Mouse (Mus musculus) neural tube, embryonic 10.5 days (tissue): ENCODE measurements at regions not wholly inside any gene's neighbourhood (a gene's known extent, or its start where the extent isn't known, plus 50 kb on each side); places are given as distances from the start of the nearest gene placed in this dataset.

ENCODE experiments used
- DNase-seq: peaks from one replicate; pipeline ENCODE4 v3.0.0-alpha.2; 2017; ENCODE audit warnings: low spot score; ENCODE audit errors: extremely low spot score

DNA sequence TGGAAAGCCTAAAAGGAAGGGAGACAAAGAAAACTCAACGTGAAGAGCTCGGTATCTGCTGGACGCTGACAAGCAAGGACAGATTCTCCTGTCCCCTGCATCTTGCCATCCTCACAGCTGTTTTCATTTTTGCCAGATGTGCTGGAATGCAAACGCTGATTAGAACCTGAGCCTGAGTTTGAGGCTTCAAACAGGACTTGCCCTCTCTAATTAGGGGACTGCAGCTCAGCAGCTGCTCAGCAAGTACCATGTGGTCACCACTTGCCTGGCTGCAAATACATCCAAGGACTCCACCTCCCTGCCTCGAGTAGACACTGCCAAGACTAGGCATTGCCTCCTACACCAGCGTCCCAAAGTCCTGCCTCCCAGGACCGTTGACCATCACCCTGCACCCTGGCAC lies 140.7 kb downstream of the Cdc5l start:
- DNase-seq, result no peak

GRCm38 (mm10) chr17:45291052-45291451 lies 142.5 kb downstream of the Cdc5l start:
- no peak for DNase-seq

DNA sequence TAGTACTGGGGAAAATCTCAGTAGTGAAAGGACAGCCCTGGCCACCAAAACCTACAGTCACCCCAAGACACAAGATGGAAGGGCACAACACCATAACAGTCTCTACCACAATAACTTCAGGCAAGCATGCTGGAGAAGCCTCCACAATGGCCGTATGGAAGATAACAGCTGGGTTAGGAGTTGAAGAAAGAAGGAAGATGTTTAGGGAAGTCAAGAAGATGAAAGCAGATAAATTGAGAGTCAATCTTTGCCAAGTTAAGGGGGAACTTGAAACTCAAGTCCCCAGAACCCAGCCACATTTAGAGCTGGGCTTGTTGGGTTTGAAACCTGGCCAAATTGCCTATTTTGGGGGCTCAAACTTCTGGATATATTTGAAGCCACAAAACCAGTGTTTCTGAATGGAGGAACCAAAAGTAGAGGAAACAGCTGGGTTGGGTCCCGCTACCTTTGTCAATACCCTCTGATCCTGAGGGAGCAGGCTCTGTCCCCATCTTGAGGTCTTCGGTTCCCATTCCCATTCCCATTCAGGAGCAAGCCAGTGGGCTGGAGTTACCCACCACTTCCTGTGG lies 147.8 kb downstream of the Cdc5l start:
- no peak for DNase-seq

GRCm38 (mm10) chr17:45281554-45281953 lies 152.0 kb downstream of the Cdc5l start:
- DNase-seq, result no peak

- no peak for DNase-seq
Measured at GRCm38 (mm10) chr17:45279811-45280205, 153.7 kb downstream of the Cdc5l start.

DNA sequence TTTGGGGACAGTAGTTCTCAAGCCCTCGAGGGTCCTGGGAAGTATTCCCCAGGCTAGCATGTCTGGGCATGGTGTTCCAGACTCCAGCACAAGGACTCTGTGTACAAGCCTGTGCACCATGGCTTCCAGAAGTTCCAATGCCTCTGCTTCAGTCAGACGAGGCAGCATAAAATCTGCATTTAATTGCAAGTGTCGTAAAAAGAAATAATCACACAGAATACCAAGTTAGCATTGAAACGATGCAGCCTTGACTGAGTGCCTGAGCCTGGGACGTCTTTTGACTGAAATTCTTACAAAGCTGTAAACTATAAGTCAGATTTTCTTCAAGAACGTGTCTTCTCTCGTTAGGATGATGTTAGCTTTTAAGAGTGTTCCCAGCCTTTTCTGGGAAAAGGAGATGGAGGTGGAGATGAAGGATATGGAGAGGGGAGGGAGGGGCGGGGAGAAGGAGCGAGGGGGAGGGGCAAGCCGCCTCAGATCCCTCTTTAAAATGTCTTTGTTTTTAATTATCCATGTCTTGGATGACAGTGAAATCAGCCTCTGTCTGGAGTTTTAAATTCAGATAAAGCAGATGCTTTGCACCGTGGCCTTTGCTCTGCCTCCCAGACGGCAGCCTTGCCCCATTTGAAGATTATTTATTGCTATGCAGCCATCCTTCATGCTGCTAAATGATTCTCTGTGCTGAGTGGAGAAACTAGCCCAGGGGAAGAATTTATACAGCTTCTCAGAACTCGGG lies 154.3 kb downstream of the Cdc5l start:
- DNase-seq, result peak; percentile 40

- DNase-seq, result no peak
Measured at GRCm38 (mm10) chr17:45277516-45277915, 156.0 kb downstream of the Cdc5l start.

DNA sequence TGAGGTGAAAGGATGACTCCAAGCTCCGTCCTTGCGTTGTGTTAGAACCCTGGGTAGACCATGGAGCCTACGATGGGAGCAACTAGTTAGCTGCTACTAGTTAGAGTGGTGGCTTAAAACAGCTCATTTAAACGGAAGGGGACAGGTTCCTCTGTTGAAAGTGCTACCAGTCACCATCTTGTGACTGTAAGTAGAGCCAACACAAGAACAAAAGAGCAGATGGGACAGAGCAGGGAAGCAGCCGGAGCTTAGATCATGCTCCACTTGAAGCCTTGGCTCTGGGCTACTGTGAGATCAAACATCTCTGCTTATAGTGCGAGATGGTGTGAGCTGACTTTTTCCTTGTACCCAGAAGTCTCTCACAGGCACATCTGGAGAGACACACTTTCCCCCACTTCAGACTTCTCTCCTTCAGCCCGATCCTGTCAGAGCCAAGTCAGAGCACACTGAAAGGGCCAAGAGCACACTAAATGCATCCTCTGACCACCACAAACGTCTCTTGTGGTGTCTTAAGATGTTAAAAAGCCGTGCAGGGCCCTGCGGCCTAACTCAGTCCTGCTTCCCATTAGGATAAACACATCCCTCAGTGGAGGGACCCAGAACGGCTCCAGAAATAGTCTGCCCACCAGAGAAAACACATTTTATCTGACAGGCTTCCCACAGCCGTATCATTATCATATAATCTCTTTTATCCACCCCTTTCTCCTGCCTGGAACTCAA lies 156.7 kb downstream of the Cdc5l start:
- no peak for DNase-seq

- no peak for DNase-seq
Measured at GRCm38 (mm10) chr17:45274894-45275293, 158.6 kb downstream of the Cdc5l start.

GRCm38 (mm10) chr17:45266776-45267175 lies 166.8 kb downstream of the Cdc5l start:
- no peak for DNase-seq

GRCm38 (mm10) chr17:45265587-45265986 lies 167.9 kb downstream of the Cdc5l start:
- no peak for DNase-seq

- DNase-seq, result no peak
Measured at GRCm38 (mm10) chr17:45264434-45264833, 169.1 kb downstream of the Cdc5l start.

DNA sequence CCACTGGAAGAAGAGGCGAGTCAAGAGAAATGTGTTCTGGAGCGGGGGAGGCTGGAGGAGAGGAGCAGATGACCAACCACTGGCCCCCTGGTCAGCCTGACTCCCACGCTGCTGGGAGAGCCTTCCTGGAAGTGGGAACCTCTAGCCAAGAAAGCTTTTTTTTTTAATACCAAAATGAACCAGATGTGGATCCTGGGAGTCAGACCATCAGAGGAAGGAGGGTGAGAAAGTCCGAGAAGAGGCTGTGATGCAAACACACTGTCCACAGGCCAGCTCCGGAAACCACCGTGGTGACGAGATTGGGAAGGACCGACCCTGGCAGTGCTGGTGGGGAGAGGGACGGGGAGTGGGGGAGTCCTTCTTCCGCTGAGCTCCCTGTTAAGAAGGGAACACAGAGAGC lies 173.1 kb downstream of the Cdc5l start:
- DNase-seq, result no peak

DNA sequence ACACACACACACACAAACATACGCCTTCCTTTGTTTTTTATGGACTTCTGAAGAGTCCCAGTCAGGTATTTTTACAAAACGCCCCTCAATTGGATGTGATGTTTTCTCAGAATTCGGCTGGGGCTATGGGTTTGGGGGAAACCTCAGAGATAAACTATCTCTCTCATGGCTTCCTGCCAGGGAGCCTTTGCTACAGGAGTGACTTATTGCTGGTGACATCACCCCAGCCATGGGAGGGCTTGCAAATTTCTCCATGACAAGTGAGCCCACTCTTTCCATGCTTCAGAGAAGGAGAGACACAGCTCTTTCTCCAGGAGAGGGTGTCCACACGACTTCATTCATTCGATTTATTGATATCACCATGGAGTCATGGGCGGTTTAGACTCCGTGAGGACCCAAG lies 175.5 kb downstream of the Cdc5l start:
- DNase-seq, result no peak

DNA sequence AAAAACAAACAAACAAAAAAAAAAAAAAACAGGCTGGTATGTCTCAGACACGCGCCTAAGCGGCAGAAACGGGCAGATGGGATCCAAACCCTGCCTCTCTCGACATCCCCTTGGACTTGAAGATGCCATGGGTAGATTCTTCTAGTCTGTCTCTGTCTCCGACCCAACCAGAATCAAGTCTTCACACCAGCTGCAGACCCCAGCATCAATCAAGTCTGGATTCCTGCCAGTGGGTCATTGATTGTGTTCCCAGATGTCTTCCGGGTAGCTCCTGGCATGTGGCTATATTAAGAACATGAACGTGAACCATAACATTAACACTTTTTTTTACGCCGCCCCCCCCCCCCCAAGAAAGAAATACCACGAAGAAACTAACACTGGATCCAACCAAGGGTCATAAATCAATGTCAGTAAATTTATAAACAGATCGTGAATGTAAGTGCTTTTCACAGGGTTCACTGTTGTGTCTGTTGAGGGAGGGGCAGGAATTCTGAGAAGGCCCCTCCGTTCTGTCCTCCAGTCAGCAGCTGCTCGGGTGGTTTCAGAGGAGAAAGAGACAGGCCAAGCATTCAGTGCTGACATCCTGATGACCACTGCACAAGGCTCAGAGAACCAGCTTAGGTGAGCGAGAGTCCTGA lies 180.8 kb downstream of the Cdc5l start:
- peak; percentile 58 for DNase-seq

DNA sequence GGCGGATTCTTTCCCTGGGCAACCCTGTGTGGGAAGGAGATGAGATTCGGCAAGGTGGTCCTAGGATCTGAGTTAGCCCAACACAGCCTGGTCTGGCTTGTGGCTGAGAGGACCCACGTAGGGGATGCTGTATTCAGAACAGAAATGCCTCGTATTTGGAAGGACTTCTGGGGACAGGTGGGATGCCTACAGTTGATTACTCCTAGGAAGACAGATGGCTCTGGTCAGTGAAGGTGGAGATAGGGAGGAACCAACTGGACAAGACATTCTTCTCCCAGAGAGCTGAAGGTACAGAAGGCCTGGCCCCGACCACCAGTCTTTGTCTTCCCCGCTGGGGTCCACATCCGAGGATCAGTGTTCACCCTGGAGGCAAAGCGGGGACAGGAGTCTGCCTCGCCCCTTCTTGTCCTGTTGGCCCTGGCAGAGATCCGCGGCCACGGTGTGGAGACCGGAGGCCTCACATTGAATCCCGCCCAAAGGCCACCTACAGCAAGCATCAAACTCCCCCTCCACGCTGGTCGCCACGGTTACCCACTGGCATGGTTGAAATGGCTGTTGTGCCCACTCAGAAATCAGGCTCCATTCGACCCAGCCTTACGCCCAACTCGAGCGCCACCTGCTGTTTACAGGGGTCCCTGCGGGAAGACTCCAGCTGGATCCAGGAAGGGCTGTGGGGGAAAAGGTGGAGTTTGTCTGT lies 182.4 kb downstream of the Cdc5l start:
- peak; percentile 86 for DNase-seq

GRCm38 (mm10) chr17:45250450-45250849 lies 183.1 kb downstream of the Cdc5l start:
- DNase-seq, result no peak

DNA sequence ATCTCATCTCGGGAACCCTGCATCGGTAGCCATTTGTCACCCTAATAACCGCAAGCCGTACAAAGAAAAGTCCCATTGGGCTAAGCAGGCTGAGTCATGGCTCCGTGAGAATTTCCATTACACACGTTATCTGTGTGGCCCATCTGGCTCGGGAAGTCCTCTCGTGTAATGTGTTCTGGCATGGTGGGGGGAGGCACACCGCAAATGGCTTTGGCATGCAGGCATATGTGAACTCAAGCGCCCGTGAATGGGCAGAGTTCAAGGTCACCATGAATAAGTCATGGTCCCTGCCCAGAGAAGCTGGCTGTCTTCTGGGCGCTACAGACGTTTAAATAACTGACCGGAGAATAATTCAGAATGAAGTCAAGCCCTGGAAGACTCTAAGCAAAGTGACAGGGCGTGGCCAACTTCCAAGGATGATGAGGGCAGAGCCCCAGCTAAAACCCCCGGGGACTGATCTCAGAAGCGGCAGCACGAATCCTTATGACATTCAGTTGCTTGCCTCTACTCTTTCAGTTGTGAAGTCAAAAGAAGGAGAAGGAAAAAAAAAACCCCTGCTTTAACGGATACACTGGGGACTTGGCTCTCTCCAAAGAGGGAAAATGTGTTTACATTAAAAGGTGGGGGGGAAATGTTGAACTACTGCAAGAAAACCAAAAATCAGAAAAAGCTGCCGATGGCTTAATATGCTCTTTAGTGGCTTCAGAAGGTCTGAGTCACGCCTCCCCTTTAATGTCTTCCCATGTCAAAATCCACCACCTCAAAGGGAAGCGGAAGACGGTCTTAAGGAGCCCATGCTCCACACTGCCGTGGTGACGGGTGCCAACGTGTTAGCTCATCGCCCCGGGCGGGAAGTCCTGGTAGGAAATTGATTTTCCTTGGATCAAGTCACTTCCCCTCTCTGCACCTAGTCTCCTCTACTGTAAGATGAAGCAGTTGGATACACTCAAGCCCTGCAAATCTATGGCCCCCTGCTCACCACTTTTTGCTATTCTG lies 186.1 kb downstream of the Cdc5l start:
- DNase-seq, result no peak

DNA sequence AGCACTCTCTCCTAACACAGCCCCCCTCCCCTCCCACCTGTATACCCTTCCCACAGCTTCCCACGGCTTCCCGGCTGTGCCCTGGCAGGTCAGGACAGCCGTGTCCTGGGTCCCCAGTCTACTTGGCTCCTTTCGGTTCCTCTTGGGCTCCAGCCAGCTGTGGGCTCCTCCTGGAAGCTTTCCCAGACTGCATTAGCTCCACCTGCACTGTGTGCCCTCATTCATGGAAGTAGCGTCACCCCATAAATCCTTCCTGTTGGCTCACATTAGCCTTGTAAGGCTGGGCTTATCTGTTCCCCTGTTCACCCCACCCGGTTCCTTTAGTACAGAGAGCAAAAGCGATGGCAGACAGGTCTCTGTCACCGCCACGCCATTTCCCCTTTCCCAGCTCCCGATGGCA lies 188.7 kb downstream of the Cdc5l start:
- DNase-seq, result no peak

GRCm38 (mm10) chr17:45243103-45243502 lies 190.4 kb downstream of the Cdc5l start:
- DNase-seq, result no peak
